14 mouse cellular contexts compared by ENCODE assay signal in the genomic region with DNA sequence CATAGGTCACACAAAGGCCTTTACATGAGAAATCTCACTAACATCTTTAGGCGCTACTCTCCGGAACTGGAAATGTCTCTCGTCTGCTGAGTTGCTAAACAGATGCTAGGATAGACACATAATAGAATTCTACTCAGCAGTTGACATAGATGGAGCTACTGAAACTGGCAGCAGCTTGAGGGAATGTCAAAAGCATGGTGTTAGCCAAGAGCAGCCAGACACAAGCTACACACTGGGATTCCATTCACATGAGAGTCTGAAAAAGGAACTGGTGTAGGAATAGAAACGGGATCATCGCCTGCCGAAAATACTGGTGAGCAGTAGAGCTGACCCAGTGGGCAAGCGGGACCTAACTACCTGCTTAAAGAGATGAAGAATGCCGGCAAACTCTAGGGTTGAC.
DNase-seq lines count a peak whose midpoint lies in the region; ATAC-seq and TF ChIP-seq lines count a peak whose summit lies in the region.
"Had no signal": no experiment of that assay in that cellular context is flagged by ENCODE, and none has a peak within 500 bp of the region (broad histone marks: within the 10 kb centered on the region; RNA-seq: fewer than 3 reads in every experiment).

No protein-coding gene starts in this region.

- no peak overlapping the region for H3K4me2 ChIP-seq in forebrain, embryonic 14.5 days (ENCODE audit: low read length)
- H3K4me2 ChIP-seq in forebrain, embryonic 16.5 days (ENCODE audit: low read length): no peak overlapping the region
- H3K4me2 ChIP-seq in heart, embryonic 12.5 days: no peak overlapping the region
- H3K4me2 ChIP-seq in lung, postnatal 0 days (replicated peaks; ENCODE audit: low read depth, low read length): no peak overlapping the region
- H3K4me2 ChIP-seq: kidney, embryonic 15.5 days; liver, embryonic 12.5 days; midbrain, embryonic 15.5 days had no signal

- no peak overlapping the region for H3K9ac ChIP-seq in forebrain, embryonic 14.5 days (ENCODE audit: low read length)
- H3K9ac ChIP-seq in forebrain, embryonic 16.5 days (replicated peaks; ENCODE audit: low read depth, low read length): no peak overlapping the region
- no peak overlapping the region for H3K9ac ChIP-seq in heart, embryonic 12.5 days
- no peak overlapping the region for H3K9ac ChIP-seq in lung, postnatal 0 days (replicated peaks; ENCODE audit: low read depth)
- H3K9ac ChIP-seq: kidney, embryonic 15.5 days; liver, embryonic 12.5 days; midbrain, embryonic 15.5 days had no signal

- TF ChIP-seq EP300 in lung, postnatal 0 days (IDR thresholded peaks at IDR 0.05): peak; percentile 31; the same call in 1 of the 2 replicates

- no peaks in the 10 kb centered on the region for H3K36me3 ChIP-seq in forebrain, embryonic 14.5 days (ENCODE audit: control insufficient read depth, insufficient read depth, low read length)
- H3K36me3 ChIP-seq in forebrain, embryonic 16.5 days (ENCODE audit: control insufficient read depth, insufficient read depth): no peaks in the 10 kb centered on the region
- H3K36me3 ChIP-seq in heart, embryonic 12.5 days: no peaks in the 10 kb centered on the region
- no peaks in the 10 kb centered on the region for H3K36me3 ChIP-seq in lung, postnatal 0 days (ENCODE audit: insufficient read depth, low read length)
- H3K36me3 ChIP-seq: kidney, embryonic 15.5 days; liver, embryonic 12.5 days; midbrain, embryonic 15.5 days had no signal

- DNase-seq in forebrain, embryonic 14.5 days (ENCODE audit: low spot score): peak; percentile 43
- DNase-seq in heart, adult 9 months (ENCODE audit: low spot score in 2 of 2): peak; percentile 33 to 42
- DNase-seq in heart, postnatal 10 days: peak; percentile 43 to 64
- DNase-seq in lung, postnatal 0 days (ENCODE audit: low spot score): peak; percentile 76
- no peak for DNase-seq in kidney, adult 9 months
- no peak for DNase-seq in cerebellum, adult 11-12 months
- DNase-seq: thymus, postnatal 36 days had no signal

- no peak overlapping the region for H3K27ac ChIP-seq in forebrain, embryonic 14.5 days (ENCODE audit: low read depth, low read length)
- H3K27ac ChIP-seq in forebrain, embryonic 16.5 days (ENCODE audit: low read length): no peak overlapping the region
- no peak overlapping the region for H3K27ac ChIP-seq in heart, embryonic 12.5 days (ENCODE audit: poor library complexity, severe bottlenecking)
- H3K27ac ChIP-seq in lung, postnatal 0 days (ENCODE audit: low read length): no peak overlapping the region
- H3K27ac ChIP-seq: kidney, embryonic 15.5 days; limb, embryonic 10.5 days; liver, embryonic 12.5 days; midbrain, embryonic 15.5 days; stomach, postnatal 0 days had no signal

- ATAC-seq in forebrain, embryonic 14.5 days: no peak; the same call in 1 of the 2 replicates
- no peak; the same call in 1 of the 2 replicates for ATAC-seq in forebrain, embryonic 16.5 days
- ATAC-seq in heart, embryonic 12.5 days (ENCODE audit: insufficient number of reproducible peaks, low FRiP score): no peak
- ATAC-seq in lung, postnatal 0 days: peak; percentile 62
- ATAC-seq: liver, embryonic 12.5 days; midbrain, embryonic 15.5 days had no signal

- TF ChIP-seq CTCF in lung, postnatal 0 days (IDR thresholded peaks at IDR 0.05): no peak

- H3K4me1 ChIP-seq in forebrain, embryonic 14.5 days (ENCODE audit: control insufficient read depth, insufficient read depth, low read length): no peaks in the 10 kb centered on the region
- peaks cover 2% of the 10 kb centered on the region; the same call in 1 of the 2 replicates for H3K4me1 ChIP-seq in forebrain, embryonic 16.5 days (replicated peaks; ENCODE audit: control insufficient read depth, insufficient read depth, low read length)
- no peaks in the 10 kb centered on the region for H3K4me1 ChIP-seq in heart, embryonic 12.5 days (replicated peaks)
- no peaks in the 10 kb centered on the region for H3K4me1 ChIP-seq in lung, postnatal 0 days (ENCODE audit: insufficient read depth, low read depth, low read length)
- H3K4me1 ChIP-seq: kidney, embryonic 15.5 days; limb, embryonic 10.5 days; liver, embryonic 12.5 days; midbrain, embryonic 15.5 days had no signal

- 90% methylated on average over 8 of the region's 8 CpGs for WGBS in forebrain, embryonic 14.5 days
- WGBS in forebrain, embryonic 16.5 days: 74% methylated on average over 8 of the region's 8 CpGs
- 84% methylated on average over 8 of the region's 8 CpGs for WGBS in heart, embryonic 12.5 days
- 69% methylated on average over 8 of the region's 8 CpGs for WGBS in lung, postnatal 0 days

- H3K9me3 ChIP-seq in forebrain, embryonic 14.5 days (replicated peaks; ENCODE audit: control insufficient read depth, low read length): no peaks in the 10 kb centered on the region
- no peaks in the 10 kb centered on the region; the same call in 1 of the 2 replicates for H3K9me3 ChIP-seq in forebrain, embryonic 16.5 days (ENCODE audit: control insufficient read depth, low read length)
- peaks cover 5% of the 10 kb centered on the region; the same call in 1 of the 2 replicates for H3K9me3 ChIP-seq in heart, embryonic 12.5 days (replicated peaks)
- H3K9me3 ChIP-seq in lung, postnatal 0 days (ENCODE audit: low read length): no peaks in the 10 kb centered on the region; the same call in 1 of the 2 replicates
- H3K9me3 ChIP-seq: kidney, embryonic 15.5 days; limb, embryonic 10.5 days; midbrain, embryonic 15.5 days had no signal

- H3K4me3 ChIP-seq in forebrain, embryonic 14.5 days (ENCODE audit: low read depth, low read length): no peak overlapping the region
- no peak overlapping the region for H3K4me3 ChIP-seq in forebrain, embryonic 16.5 days (replicated peaks; ENCODE audit: low read length)
- no peak overlapping the region for H3K4me3 ChIP-seq in heart, embryonic 12.5 days
- no peak overlapping the region for H3K4me3 ChIP-seq in lung, postnatal 0 days (ENCODE audit: low read depth, low read length)
- H3K4me3 ChIP-seq: kidney, embryonic 15.5 days; limb, embryonic 10.5 days; liver, embryonic 12.5 days; midbrain, embryonic 15.5 days had no signal

- intact Hi-C loops in heart, postnatal 10 days (cut with DNase I): no loop called here

- H3K27me3 ChIP-seq in forebrain, embryonic 14.5 days (replicated peaks; ENCODE audit: control insufficient read depth, insufficient read depth, low read length): no peaks in the 10 kb centered on the region
- no peaks in the 10 kb centered on the region for H3K27me3 ChIP-seq in forebrain, embryonic 16.5 days (replicated peaks; ENCODE audit: control insufficient read depth, insufficient read depth, low read length)
- no peaks in the 10 kb centered on the region for H3K27me3 ChIP-seq in heart, embryonic 12.5 days (replicated peaks)
- no peaks in the 10 kb centered on the region for H3K27me3 ChIP-seq in lung, postnatal 0 days (replicated peaks; ENCODE audit: insufficient read depth, low read length)
- H3K27me3 ChIP-seq: kidney, embryonic 15.5 days; liver, embryonic 12.5 days; midbrain, embryonic 15.5 days had no signal

Comparison
In these comparisons a context has a peak if more than half of its experiments do, and no peak if none do; other contexts are left out.
1. DNase-seq: peak in forebrain, embryonic 14.5 days (single experiment), heart, adult 9 months (2 of 2), heart, postnatal 10 days (2 of 2) and lung, postnatal 0 days (single experiment); none in kidney, adult 9 months (single experiment) and cerebellum, adult 11-12 months (single experiment).